Mouse (Mus musculus): ENCODE measurements around the gene Atg2b.

DNA sequence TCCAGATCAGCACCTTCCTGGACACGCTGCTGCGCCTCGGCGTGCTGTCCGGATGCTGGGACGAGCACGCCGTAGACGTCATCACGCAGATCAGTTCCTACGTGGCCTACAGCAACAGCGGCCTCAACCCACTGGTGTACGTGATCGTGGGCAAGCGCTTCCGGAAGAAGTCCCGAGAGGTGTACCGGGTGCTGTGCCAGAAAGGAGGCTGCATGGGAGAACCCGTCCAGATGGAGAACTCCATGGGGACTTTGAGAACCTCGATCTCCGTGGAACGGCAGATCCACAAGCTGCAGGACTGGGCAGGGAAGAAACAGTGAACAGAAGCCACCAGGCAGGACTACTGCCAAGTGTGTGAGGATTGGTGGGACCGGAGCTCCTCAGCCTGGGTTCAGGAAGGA is 92.7 kb downstream of the Atg2b start:
- TF ChIP-seq TAL1 (IDR thresholded peaks at IDR 0.05; ENCODE audit: low read length) (no peak), GATA1 (IDR thresholded peaks at IDR 0.05; ENCODE audit: low read length) (no peak)
